Mouse (Mus musculus) liver, postnatal 0 days (tissue): ENCODE measurements around the gene Spats2l.

Experiments used
- CTCF ChIP-seq: sonication (generic); IDR thresholded peaks from 2 replicates; pipeline ENCODE4 v1.5.1; 2016; ENCODE audit warnings: antibody characterized with exemption, low read depth
- EP300 ChIP-seq: IDR thresholded peaks from 2 replicates; pipeline ENCODE4 v1.6.1; 2016; ENCODE audit warnings: antibody characterized with exemption, low read depth, mild to moderate bottlenecking

GRCm38 (mm10) chr1:57735877-57736276, 38.1 kb upstream of the Spats2l start:
- no peak for TF ChIP-seq CTCF
- TF ChIP-seq EP300 = no peak
